Mouse (Mus musculus) layer of hippocampus, adult 18-20 months (tissue): ENCODE data around the gene Notch3. TPM values are rescaled to one million over a fixed set of nuclear protein-coding genes. Genes with fewer than 3 reads are reported as not detected.

Source experiments
- DNase-seq, 2 experiments: peaks; one replicate each; pipeline ENCODE4 v3.0.0; 2022; ENCODE audit warnings: low spot score in 2 of 2
- total RNA-seq, 2 experiments: library from RNA; stranded (reverse); gene quantifications; 2 replicates each; pipeline ENCODE4 v1.2.3; 2021

The Notch3 gene
- total RNA-seq, 2 experiments from 2014 or later = 4.4 to 5.0 TPM

- no peak for DNase-seq
Observed at GRCm38 (mm10) chr17:32097676-32098075, 69.0 kb downstream of the Notch3 start.

GRCm38 (mm10) chr17:32092895-32093294 is 73.8 kb downstream of the Notch3 start:
- DNase-seq = no peak

- no peak for DNase-seq
Observed at GRCm38 (mm10) chr17:32092241-32092619, 74.4 kb downstream of the Notch3 start.

- peak; percentile 67 to 69 for DNase-seq
Observed at GRCm38 (mm10) chr17:32091364-32092240, 75.0 kb downstream of the Notch3 start.

- no peak for DNase-seq
Observed at GRCm38 (mm10) chr17:32091032-32091363, 75.7 kb downstream of the Notch3 start.

- DNase-seq = no peak
Observed at GRCm38 (mm10) chr17:32087069-32087468, 79.6 kb downstream of the Notch3 start.

GRCm38 (mm10) chr17:32083351-32083750 is 83.3 kb downstream of the Notch3 start:
- no peak for DNase-seq

- DNase-seq = peak in 1 of 2 experiments; percentile 20
Observed at GRCm38 (mm10) chr17:32075164-32075563, 91.5 kb downstream of the Notch3 start.

- no peak for DNase-seq
Observed at GRCm38 (mm10) chr17:32074658-32075057, 92.0 kb downstream of the Notch3 start.

GRCm38 (mm10) chr17:32073359-32073758 is 93.3 kb downstream of the Notch3 start:
- DNase-seq = peak; percentile 55 to 82

Other genes starting within 250 kb of the Notch3 start
- 10 to 100 TPM; 17.7 to 17.8 TPM for gene Rrp1b, start 130.8 kb downstream of the Notch3 start, total RNA-seq
- gene Hsf2bp, start 130.5 kb downstream of the Notch3 start, total RNA-seq = under 1 TPM; 0.59 to 0.96 TPM
- gene Ephx3, start 22.7 kb upstream of the Notch3 start, total RNA-seq = under 1 TPM; 0.30 TPM
- 100 to 1,000 TPM; 109 to 119 TPM for gene Brd4, start 117.9 kb upstream of the Notch3 start, total RNA-seq
- 10 to 100 TPM; 79.0 to 84.6 TPM for gene Akap8, start 154.4 kb upstream of the Notch3 start, total RNA-seq
- 100 to 1,000 TPM; 185 to 206 TPM for gene Akap8l, start 183.8 kb upstream of the Notch3 start, total RNA-seq
- gene Wiz, start 222.6 kb upstream of the Notch3 start, total RNA-seq = 10 to 100 TPM; 48.4 to 51.2 TPM
- 1 to 10 TPM; 3.2 to 5.0 TPM for gene Rasal3, start 236.7 kb upstream of the Notch3 start, total RNA-seq